Mouse (Mus musculus): ENCODE measurements around the gene Xiap. TPM values are rescaled to one million over a fixed set of nuclear protein-coding genes. Genes with fewer than 3 reads are reported as not detected.

Xiap gene
- polyA plus RNA-seq, 1 experiment: 32.2 TPM

- TF ChIP-seq CTCF (IDR thresholded peaks at IDR 0.05; ENCODE audit: borderline replicate concordance, extremely low read depth, insufficient read depth, insufficient read length): no peak
- no peak; the same call in 1 of the 2 replicates for TF ChIP-seq POLR2A (IDR thresholded peaks at IDR 0.05; ENCODE audit: borderline replicate concordance, extremely low read depth, insufficient read depth, insufficient read length, poor library complexity, severe bottlenecking)
- DNase-seq (ENCODE audit: low read depth): peak; percentile 96
These were observed 91.0 kb downstream of the Xiap start for GRCm38 (mm10) chrX:42150346-42151023.

GRCm38 (mm10) chrX:42151024-42151754, 91.7 kb downstream of the Xiap start:
- DNase-seq (ENCODE audit: low read depth): no peak
- TF ChIP-seq CTCF (IDR thresholded peaks at IDR 0.05; ENCODE audit: borderline replicate concordance, extremely low read depth, insufficient read depth, insufficient read length): no peak
- TF ChIP-seq POLR2A (IDR thresholded peaks at IDR 0.05; ENCODE audit: borderline replicate concordance, extremely low read depth, insufficient read depth, insufficient read length, poor library complexity, severe bottlenecking): no peak

GRCm38 (mm10) chrX:42151903-42152369, 92.5 kb downstream of the Xiap start:
- TF ChIP-seq CTCF (IDR thresholded peaks at IDR 0.05; ENCODE audit: borderline replicate concordance, extremely low read depth, insufficient read depth, insufficient read length) (no peak), POLR2A (IDR thresholded peaks at IDR 0.05; ENCODE audit: borderline replicate concordance, extremely low read depth, insufficient read depth, insufficient read length, poor library complexity, severe bottlenecking) (no peak)
- DNase-seq (ENCODE audit: low read depth): peak; percentile 94

- TF ChIP-seq CTCF (IDR thresholded peaks at IDR 0.05; ENCODE audit: borderline replicate concordance, extremely low read depth, insufficient read depth, insufficient read length) (no peak), POLR2A (IDR thresholded peaks at IDR 0.05; ENCODE audit: borderline replicate concordance, extremely low read depth, insufficient read depth, insufficient read length, poor library complexity, severe bottlenecking) (no peak)
- peak; percentile 19 for DNase-seq (ENCODE audit: low read depth)
These were observed 93.6 kb downstream of the Xiap start for GRCm38 (mm10) chrX:42153056-42153455.

Other genes starting within 250 kb of the Xiap start
- 58.1 and 65.6 TPM in 2 replicates for gene Thoc2, start 139.0 kb upstream of the Xiap start, polyA plus RNA-seq (2012; rRNA removed)
- gene Stag2, start 89.6 kb downstream of the Xiap start, polyA plus RNA-seq (2012; rRNA removed): 25.8 and 28.4 TPM in 2 replicates

Data from brain, embryonic 14.5 days (tissue).